Mouse (Mus musculus): Measurements from ENCODE around the gene Cep164.

Gene Cep164

GRCm38 (mm10) chr9:45829107-45829506 is 616 bp upstream of the Cep164 start:
- Histone ChIP-seq H3K36me3 (ENCODE audit: insufficient read depth, low read length) (no peaks in the 10 kb centered on the region), H3K9me3 (ENCODE audit: low read length) (no peaks in the 10 kb centered on the region), H3K4me3 (replicated peaks; ENCODE audit: low read length) (peak overlapping the region; percentile 90), H3K4me1 (replicated peaks; ENCODE audit: low read depth, low read length) (peaks cover 26% of the 10 kb centered on the region), H3K27me3 (ENCODE audit: insufficient read depth, low read length) (no peaks in the 10 kb centered on the region)
- TF ChIP-seq POU5F1 (IDR thresholded peaks at IDR 0.05; ENCODE audit: borderline replicate concordance, low read length) (no peak), NANOG (IDR thresholded peaks at IDR 0.05; ENCODE audit: borderline replicate concordance, low read length) (no peak), CTCF (conservative IDR thresholded peaks at IDR 0.05; ENCODE audit: low read length) (peak; percentile 65)

GRCm38 (mm10) chr9:45827663-45828290 is 714 bp downstream of the Cep164 start:
- Histone ChIP-seq H3K9me3 (ENCODE audit: low read length) (no peaks in the 10 kb centered on the region), H3K36me3 (ENCODE audit: insufficient read depth, low read length) (no peaks in the 10 kb centered on the region), H3K4me3 (replicated peaks; ENCODE audit: low read length) (peak overlapping the region; percentile 90), H3K4me1 (replicated peaks; ENCODE audit: low read depth, low read length) (peaks cover 15% of the 10 kb centered on the region), H3K27me3 (ENCODE audit: insufficient read depth, low read length) (no peaks in the 10 kb centered on the region)
- TF ChIP-seq POU5F1 (IDR thresholded peaks at IDR 0.05; ENCODE audit: borderline replicate concordance, low read length): no peak
- TF ChIP-seq NANOG (IDR thresholded peaks at IDR 0.05; ENCODE audit: borderline replicate concordance, low read length): no peak
- no peak for TF ChIP-seq CTCF (conservative IDR thresholded peaks at IDR 0.05; ENCODE audit: low read length)

GRCm38 (mm10) chr9:45818406-45819011 is 10.0 kb downstream of the Cep164 start:
- TF ChIP-seq NANOG (IDR thresholded peaks at IDR 0.05; ENCODE audit: borderline replicate concordance, low read length) (no peak), CTCF (conservative IDR thresholded peaks at IDR 0.05; ENCODE audit: low read length) (no peak), POU5F1 (IDR thresholded peaks at IDR 0.05; ENCODE audit: borderline replicate concordance, low read length) (no peak)
- H3K4me1 ChIP-seq (replicated peaks; ENCODE audit: low read depth, low read length): peaks cover 16% of the 10 kb centered on the region
- H3K36me3 ChIP-seq (ENCODE audit: insufficient read depth, low read length): peaks cover 26% of the 10 kb centered on the region
- no peaks in the 10 kb centered on the region for H3K27me3 ChIP-seq (ENCODE audit: insufficient read depth, low read length)
- no peaks in the 10 kb centered on the region for H3K9me3 ChIP-seq (ENCODE audit: low read length)
- no peak overlapping the region for H3K4me3 ChIP-seq (replicated peaks; ENCODE audit: low read length)

GRCm38 (mm10) chr9:45815525-45815924 is 13.0 kb downstream of the Cep164 start:
- Histone ChIP-seq H3K36me3 (ENCODE audit: insufficient read depth, low read length) (peaks cover 13% of the 10 kb centered on the region; the same call in 1 of the 2 replicates), H3K9me3 (ENCODE audit: low read length) (no peaks in the 10 kb centered on the region), H3K27me3 (ENCODE audit: insufficient read depth, low read length) (no peaks in the 10 kb centered on the region), H3K4me3 (replicated peaks; ENCODE audit: low read length) (no peak overlapping the region), H3K4me1 (replicated peaks; ENCODE audit: low read depth, low read length) (peaks cover 13% of the 10 kb centered on the region)
- no peak for TF ChIP-seq CTCF (conservative IDR thresholded peaks at IDR 0.05; ENCODE audit: low read length)
- TF ChIP-seq NANOG (IDR thresholded peaks at IDR 0.05; ENCODE audit: borderline replicate concordance, low read length): no peak
- TF ChIP-seq POU5F1 (IDR thresholded peaks at IDR 0.05; ENCODE audit: borderline replicate concordance, low read length): no peak

GRCm38 (mm10) chr9:45815113-45815512 is 13.4 kb downstream of the Cep164 start:
- H3K27me3 ChIP-seq (ENCODE audit: insufficient read depth, low read length): no peaks in the 10 kb centered on the region
- H3K36me3 ChIP-seq (ENCODE audit: insufficient read depth, low read length): peaks cover 13% of the 10 kb centered on the region; the same call in 1 of the 2 replicates
- TF ChIP-seq CTCF (conservative IDR thresholded peaks at IDR 0.05; ENCODE audit: low read length): no peak
- no peak for TF ChIP-seq NANOG (IDR thresholded peaks at IDR 0.05; ENCODE audit: borderline replicate concordance, low read length)
- TF ChIP-seq POU5F1 (IDR thresholded peaks at IDR 0.05; ENCODE audit: borderline replicate concordance, low read length): no peak
- H3K9me3 ChIP-seq (ENCODE audit: low read length): no peaks in the 10 kb centered on the region
- H3K4me1 ChIP-seq (replicated peaks; ENCODE audit: low read depth, low read length): peaks cover 14% of the 10 kb centered on the region
- H3K4me3 ChIP-seq (replicated peaks; ENCODE audit: low read length): no peak overlapping the region

GRCm38 (mm10) chr9:45811946-45812345 is 16.5 kb downstream of the Cep164 start:
- Histone ChIP-seq H3K27me3 (ENCODE audit: insufficient read depth, low read length) (no peaks in the 10 kb centered on the region), H3K36me3 (ENCODE audit: insufficient read depth, low read length) (peaks cover 6% of the 10 kb centered on the region), H3K9me3 (ENCODE audit: low read length) (no peaks in the 10 kb centered on the region), H3K4me3 (replicated peaks; ENCODE audit: low read length) (no peak overlapping the region), H3K4me1 (replicated peaks; ENCODE audit: low read depth, low read length) (peaks cover 25% of the 10 kb centered on the region)
- TF ChIP-seq POU5F1 (IDR thresholded peaks at IDR 0.05; ENCODE audit: borderline replicate concordance, low read length): no peak
- TF ChIP-seq NANOG (IDR thresholded peaks at IDR 0.05; ENCODE audit: borderline replicate concordance, low read length): no peak
- TF ChIP-seq CTCF (conservative IDR thresholded peaks at IDR 0.05; ENCODE audit: low read length): no peak

- no peak for TF ChIP-seq NANOG (IDR thresholded peaks at IDR 0.05; ENCODE audit: borderline replicate concordance, low read length)
- no peak for TF ChIP-seq CTCF (conservative IDR thresholded peaks at IDR 0.05; ENCODE audit: low read length)
- TF ChIP-seq POU5F1 (IDR thresholded peaks at IDR 0.05; ENCODE audit: borderline replicate concordance, low read length): no peak
- no peaks in the 10 kb centered on the region for H3K27me3 ChIP-seq (ENCODE audit: insufficient read depth, low read length)
- H3K4me3 ChIP-seq (replicated peaks; ENCODE audit: low read length): no peak overlapping the region
- H3K36me3 ChIP-seq (ENCODE audit: insufficient read depth, low read length): no peaks in the 10 kb centered on the region; the same call in 1 of the 2 replicates
- no peaks in the 10 kb centered on the region for H3K9me3 ChIP-seq (ENCODE audit: low read length)
- peaks cover 38% of the 10 kb centered on the region for H3K4me1 ChIP-seq (replicated peaks; ENCODE audit: low read depth, low read length)
Measured at GRCm38 (mm10) chr9:45807761-45808160, 20.7 kb downstream of the Cep164 start.

GRCm38 (mm10) chr9:45807337-45807736 is 21.2 kb downstream of the Cep164 start:
- H3K4me3 ChIP-seq (replicated peaks; ENCODE audit: low read length): peak overlapping the region; percentile 72
- no peaks in the 10 kb centered on the region for H3K27me3 ChIP-seq (ENCODE audit: insufficient read depth, low read length)
- peaks cover 3% of the 10 kb centered on the region for H3K36me3 ChIP-seq (ENCODE audit: insufficient read depth, low read length)
- peaks cover 38% of the 10 kb centered on the region for H3K4me1 ChIP-seq (replicated peaks; ENCODE audit: low read depth, low read length)
- no peaks in the 10 kb centered on the region for H3K9me3 ChIP-seq (ENCODE audit: low read length)
- TF ChIP-seq NANOG (IDR thresholded peaks at IDR 0.05; ENCODE audit: borderline replicate concordance, low read length) (no peak), POU5F1 (IDR thresholded peaks at IDR 0.05; ENCODE audit: borderline replicate concordance, low read length) (no peak), CTCF (conservative IDR thresholded peaks at IDR 0.05; ENCODE audit: low read length) (no peak)
